Mouse (Mus musculus): ENCODE results near the gene Col28a1. TPM values are rescaled to one million over a fixed set of nuclear protein-coding genes. Genes with fewer than 3 reads are reported as not detected.
"Not testable (repeated sequence)": the region's sequence is repeated elsewhere in the genome, so short reads cannot be mapped to it uniquely, and the experiment has no call there.

Col28a1 gene
- polyA plus RNA-seq, 1 experiment from 2014 or later: 0.98 TPM

GRCm38 (mm10) chr6:7994736-7995135, 197.7 kb downstream of the Col28a1 start:
- Histone ChIP-seq H3K9me3 (replicated peaks; ENCODE audit: control insufficient read depth, low read length, poor library complexity, severe bottlenecking) (no peaks in the 10 kb centered on the region), H3K36me3 (ENCODE audit: control insufficient read depth, insufficient read depth, low read length) (no peaks in the 10 kb centered on the region), H3K27me3 (ENCODE audit: control insufficient read depth, insufficient read depth, low read depth, low read length) (no peaks in the 10 kb centered on the region), H3K4me1 (ENCODE audit: control insufficient read depth, insufficient read depth, low read length) (no peaks in the 10 kb centered on the region), H3K4me3 (ENCODE audit: low read depth, low read length) (no peak overlapping the region), H3K9ac (ENCODE audit: low read depth, low read length) (no peak overlapping the region), H3K27ac (ENCODE audit: low read length) (no peak overlapping the region), H3K4me2 (ENCODE audit: low read length) (no peak overlapping the region)
- peak; percentile 60; the same call in 1 of the 2 replicates for ATAC-seq
- 58% methylated on average over 4 of the region's 4 CpGs for WGBS

- Histone ChIP-seq H3K27me3 (ENCODE audit: control insufficient read depth, insufficient read depth, low read depth, low read length) (no peaks in the 10 kb centered on the region), H3K4me3 (ENCODE audit: low read depth, low read length) (peak overlapping the region; percentile 29), H3K27ac (ENCODE audit: low read length) (no peak overlapping the region), H3K9me3 (replicated peaks; ENCODE audit: control insufficient read depth, low read length, poor library complexity, severe bottlenecking) (no peaks in the 10 kb centered on the region), H3K9ac (ENCODE audit: low read depth, low read length) (no peak overlapping the region), H3K36me3 (ENCODE audit: control insufficient read depth, insufficient read depth, low read length) (no peaks in the 10 kb centered on the region), H3K4me2 (ENCODE audit: low read length) (peak overlapping the region; percentile 41), H3K4me1 (ENCODE audit: control insufficient read depth, insufficient read depth, low read length) (no peaks in the 10 kb centered on the region)
- 34% methylated on average over 7 of the region's 7 CpGs for WGBS
- peak; percentile 60; the same call in 1 of the 2 replicates for ATAC-seq
These were observed 208.8 kb downstream of the Col28a1 start for GRCm38 (mm10) chr6:7983646-7983979.

- not testable (repeated sequence) for H3K9me3 ChIP-seq (replicated peaks; ENCODE audit: control insufficient read depth, low read length, poor library complexity, severe bottlenecking); H3K9ac ChIP-seq (ENCODE audit: low read depth, low read length); H3K4me1 ChIP-seq (ENCODE audit: control insufficient read depth, insufficient read depth, low read length); H3K27me3 ChIP-seq (ENCODE audit: control insufficient read depth, insufficient read depth, low read depth, low read length); H3K36me3 ChIP-seq (ENCODE audit: control insufficient read depth, insufficient read depth, low read length); H3K27ac ChIP-seq (ENCODE audit: low read length)
- ATAC-seq: peak; percentile 56
- Histone ChIP-seq H3K4me3 (ENCODE audit: low read depth, low read length) (peak overlapping the region; percentile 29), H3K4me2 (ENCODE audit: low read length) (peak overlapping the region; percentile 41)
- 70% methylated on average over 32 of the region's 32 CpGs for WGBS
These were observed 209.3 kb downstream of the Col28a1 start for GRCm38 (mm10) chr6:7982958-7983645.

- Histone ChIP-seq H3K4me3 (ENCODE audit: low read depth, low read length) (no peak overlapping the region), H3K27me3 (ENCODE audit: control insufficient read depth, insufficient read depth, low read depth, low read length) (no peaks in the 10 kb centered on the region), H3K27ac (ENCODE audit: low read length) (no peak overlapping the region), H3K4me1 (ENCODE audit: control insufficient read depth, insufficient read depth, low read length) (no peaks in the 10 kb centered on the region), H3K36me3 (ENCODE audit: control insufficient read depth, insufficient read depth, low read length) (no peaks in the 10 kb centered on the region), H3K9me3 (replicated peaks; ENCODE audit: control insufficient read depth, low read length, poor library complexity, severe bottlenecking) (no peaks in the 10 kb centered on the region), H3K9ac (ENCODE audit: low read depth, low read length) (no peak overlapping the region), H3K4me2 (ENCODE audit: low read length) (no peak overlapping the region)
- no peak for ATAC-seq
- 33% methylated on average over 5 of the region's 5 CpGs for WGBS
These were observed 221.2 kb downstream of the Col28a1 start for GRCm38 (mm10) chr6:7971020-7971760.

- Histone ChIP-seq H3K27ac (ENCODE audit: low read length) (no peak overlapping the region), H3K36me3 (ENCODE audit: control insufficient read depth, insufficient read depth, low read length) (no peaks in the 10 kb centered on the region), H3K27me3 (ENCODE audit: control insufficient read depth, insufficient read depth, low read depth, low read length) (no peaks in the 10 kb centered on the region), H3K4me2 (ENCODE audit: low read length) (no peak overlapping the region), H3K9me3 (replicated peaks; ENCODE audit: control insufficient read depth, low read length, poor library complexity, severe bottlenecking) (no peaks in the 10 kb centered on the region), H3K4me3 (ENCODE audit: low read depth, low read length) (no peak overlapping the region), H3K9ac (ENCODE audit: low read depth, low read length) (no peak overlapping the region), H3K4me1 (ENCODE audit: control insufficient read depth, insufficient read depth, low read length) (no peaks in the 10 kb centered on the region)
- WGBS: 90% methylated on average over 4 of the region's 4 CpGs
- ATAC-seq: no peak
These were observed 223.0 kb downstream of the Col28a1 start for GRCm38 (mm10) chr6:7969376-7969775.

- 53% methylated on average over 11 of the region's 11 CpGs for WGBS
- peak; percentile 58; the same call in 1 of the 2 replicates for ATAC-seq
- H3K27ac ChIP-seq (ENCODE audit: low read length): no peak overlapping the region
- H3K4me3 ChIP-seq (ENCODE audit: low read depth, low read length): no peak overlapping the region
- no peak overlapping the region for H3K9ac ChIP-seq (ENCODE audit: low read depth, low read length)
- no peaks in the 10 kb centered on the region for H3K27me3 ChIP-seq (ENCODE audit: control insufficient read depth, insufficient read depth, low read depth, low read length)
- H3K4me2 ChIP-seq (ENCODE audit: low read length): no peak overlapping the region
- no peaks in the 10 kb centered on the region for H3K36me3 ChIP-seq (ENCODE audit: control insufficient read depth, insufficient read depth, low read length)
- no peaks in the 10 kb centered on the region for H3K4me1 ChIP-seq (ENCODE audit: control insufficient read depth, insufficient read depth, low read length)
- H3K9me3 ChIP-seq (replicated peaks; ENCODE audit: control insufficient read depth, low read length, poor library complexity, severe bottlenecking): no peaks in the 10 kb centered on the region
These were observed 226.4 kb downstream of the Col28a1 start for GRCm38 (mm10) chr6:7965833-7966522.

- WGBS: 93% methylated on average over 7 of the region's 7 CpGs
- H3K9me3 ChIP-seq (replicated peaks; ENCODE audit: control insufficient read depth, low read length, poor library complexity, severe bottlenecking): no peaks in the 10 kb centered on the region
- no peak overlapping the region for H3K4me2 ChIP-seq (ENCODE audit: low read length)
- no peak for ATAC-seq
- no peaks in the 10 kb centered on the region for H3K36me3 ChIP-seq (ENCODE audit: control insufficient read depth, insufficient read depth, low read length)
- H3K9ac ChIP-seq (ENCODE audit: low read depth, low read length): no peak overlapping the region
- no peak overlapping the region for H3K4me3 ChIP-seq (ENCODE audit: low read depth, low read length)
- no peak overlapping the region for H3K27ac ChIP-seq (ENCODE audit: low read length)
- H3K4me1 ChIP-seq (ENCODE audit: control insufficient read depth, insufficient read depth, low read length): no peaks in the 10 kb centered on the region
- H3K27me3 ChIP-seq (ENCODE audit: control insufficient read depth, insufficient read depth, low read depth, low read length): no peaks in the 10 kb centered on the region
These were observed 229.7 kb downstream of the Col28a1 start for GRCm38 (mm10) chr6:7962749-7963148.

GRCm38 (mm10) chr6:7952208-7952607, 240.2 kb downstream of the Col28a1 start:
- ATAC-seq: peak; percentile 51
- no peaks in the 10 kb centered on the region for H3K36me3 ChIP-seq (ENCODE audit: control insufficient read depth, insufficient read depth, low read length)
- no peaks in the 10 kb centered on the region for H3K4me1 ChIP-seq (ENCODE audit: control insufficient read depth, insufficient read depth, low read length)
- H3K4me2 ChIP-seq (ENCODE audit: low read length): no peak overlapping the region
- no peaks in the 10 kb centered on the region for H3K27me3 ChIP-seq (ENCODE audit: control insufficient read depth, insufficient read depth, low read depth, low read length)
- no peak overlapping the region for H3K4me3 ChIP-seq (ENCODE audit: low read depth, low read length)
- WGBS: 41% methylated on average over 2 of the region's 2 CpGs
- H3K27ac ChIP-seq (ENCODE audit: low read length): no peak overlapping the region
- no peaks in the 10 kb centered on the region for H3K9me3 ChIP-seq (replicated peaks; ENCODE audit: control insufficient read depth, low read length, poor library complexity, severe bottlenecking)
- no peak overlapping the region for H3K9ac ChIP-seq (ENCODE audit: low read depth, low read length)

- H3K36me3 ChIP-seq (ENCODE audit: control insufficient read depth, insufficient read depth, low read length): no peaks in the 10 kb centered on the region
- H3K9ac ChIP-seq (ENCODE audit: low read depth, low read length): no peak overlapping the region
- no peak overlapping the region for H3K27ac ChIP-seq (ENCODE audit: low read length)
- ATAC-seq: no peak; the same call in 1 of the 2 replicates
- H3K4me3 ChIP-seq (ENCODE audit: low read depth, low read length): no peak overlapping the region
- no peaks in the 10 kb centered on the region for H3K4me1 ChIP-seq (ENCODE audit: control insufficient read depth, insufficient read depth, low read length)
- H3K4me2 ChIP-seq (ENCODE audit: low read length): no peak overlapping the region
- H3K27me3 ChIP-seq (ENCODE audit: control insufficient read depth, insufficient read depth, low read depth, low read length): no peaks in the 10 kb centered on the region
- H3K9me3 ChIP-seq (replicated peaks; ENCODE audit: control insufficient read depth, low read length, poor library complexity, severe bottlenecking): no peaks in the 10 kb centered on the region
These were observed 240.6 kb downstream of the Col28a1 start for GRCm38 (mm10) chr6:7951778-7952177.

Data from midbrain, embryonic 16.5 days (tissue).